Mouse (Mus musculus) G1E (cell line): ENCODE results near the gene Frrs1.

Experiments used
- CTCF ChIP-seq: IDR thresholded peaks from 2 replicates; pipeline ENCODE4 v1.5.1; 2012; ENCODE audit warnings: low read depth, low read length, inconsistent platforms, mixed read lengths
- GATA1 ChIP-seq: IDR thresholded peaks from 2 replicates; pipeline ENCODE4 v1.6.1; 2012; ENCODE audit warnings: borderline replicate concordance, low read length, inconsistent platforms, mixed read lengths
- GATA2 ChIP-seq: IDR thresholded peaks from 2 replicates; pipeline ENCODE4 v1.6.1; 2012; ENCODE audit warnings: low read depth, low read length, inconsistent platforms, borderline replicate concordance
- POLR2AphosphoS5 ChIP-seq: IDR thresholded peaks from 2 replicates; pipeline ENCODE4 v1.6.1; 2012; ENCODE audit warnings: low read depth, low read length, inconsistent platforms; ENCODE audit not compliant: insufficient replicate concordance
- TAL1 ChIP-seq: conservative IDR thresholded peaks from 2 replicates; pipeline ENCODE4 v1.6.1; 2012; ENCODE audit warnings: low read depth, low read length, inconsistent platforms, mixed read lengths

- no peak for TF ChIP-seq CTCF
- TF ChIP-seq GATA1: no peak
- no peak for TF ChIP-seq GATA2
- no peak for TF ChIP-seq POLR2AphosphoS5
- no peak for TF ChIP-seq TAL1
Measured at GRCm38 (mm10) chr3:116953366-116953765, 94.1 kb downstream of the Frrs1 start.
